Mouse (Mus musculus) heart, embryonic 12.5 days (tissue): ENCODE results near the gene Wnt11. TPM values are rescaled to one million over a fixed set of nuclear protein-coding genes. Genes with fewer than 3 reads are reported as not detected.

Source experiments
- ATAC-seq: fragments of 200-750 bp; cut with Nextera tagmentation; 2 replicates; pipeline ENCODE4 v1.8.0; 2017; ENCODE audit warnings: moderate TSS enrichment, moderate library complexity; ENCODE audit not compliant: insufficient number of reproducible peaks, low FRiP score
- H3K27ac ChIP-seq: fragments of 300-500 bp; sonication (generic); 2 replicates; pipeline ENCODE4 v1.5.1; 2016; ENCODE audit warnings: mild to moderate bottlenecking, moderate library complexity; ENCODE audit not compliant: poor library complexity, severe bottlenecking
- H3K27me3 ChIP-seq: fragments of 300-500 bp; sonication (generic); replicated peaks from 2 replicates; pipeline ENCODE4 v1.6.1; 2016; ENCODE audit warnings: mild to moderate bottlenecking, moderate library complexity
- H3K36me3 ChIP-seq: fragments of 300-500 bp; sonication (generic); 2 replicates; pipeline ENCODE4 v1.6.1; 2016; ENCODE audit warnings: mild to moderate bottlenecking, moderate library complexity
- H3K4me1 ChIP-seq: fragments of 300-500 bp; sonication (generic); replicated peaks from 2 replicates; pipeline ENCODE4 v1.6.1; 2016; ENCODE audit warnings: mild to moderate bottlenecking
- H3K4me2 ChIP-seq: fragments of 300-500 bp; sonication (generic); 2 replicates; pipeline ENCODE4 v1.6.1; 2016; ENCODE audit warnings: mild to moderate bottlenecking, moderate library complexity
- H3K4me3 ChIP-seq: fragments of 300-500 bp; sonication (generic); 2 replicates; pipeline ENCODE4 v1.5.1; 2016; ENCODE audit warnings: mild to moderate bottlenecking
- H3K9ac ChIP-seq: fragments of 300-500 bp; sonication (generic); 2 replicates; pipeline ENCODE4 v1.6.1; 2016; ENCODE audit warnings: mild to moderate bottlenecking, moderate library complexity
- H3K9me3 ChIP-seq: fragments of 300-500 bp; sonication (generic); replicated peaks from 2 replicates; pipeline ENCODE4 v1.6.1; 2016; ENCODE audit warnings: mild to moderate bottlenecking, moderate library complexity
- WGBS: fragments of 180-500 bp; shearing (Covaris S2); methylation state at CpG from one replicate; pipeline ENCODE4 v1.1.7; 2016; 5-methylcytosine and 5-hydroxymethylcytosine counted together
- polyA plus RNA-seq: library from polyadenylated mRNA; unstranded; fragments of >200 nt; fragmentation: Nextera tagmentation; extraction: Ambion mirVana; gene quantifications from 2 replicates; pipeline ENCODE4 v1.2.1, GENCODE M21; 2016

Wnt11 gene
- 26.3 and 31.0 TPM in 2 replicates for polyA plus RNA-seq

DNA sequence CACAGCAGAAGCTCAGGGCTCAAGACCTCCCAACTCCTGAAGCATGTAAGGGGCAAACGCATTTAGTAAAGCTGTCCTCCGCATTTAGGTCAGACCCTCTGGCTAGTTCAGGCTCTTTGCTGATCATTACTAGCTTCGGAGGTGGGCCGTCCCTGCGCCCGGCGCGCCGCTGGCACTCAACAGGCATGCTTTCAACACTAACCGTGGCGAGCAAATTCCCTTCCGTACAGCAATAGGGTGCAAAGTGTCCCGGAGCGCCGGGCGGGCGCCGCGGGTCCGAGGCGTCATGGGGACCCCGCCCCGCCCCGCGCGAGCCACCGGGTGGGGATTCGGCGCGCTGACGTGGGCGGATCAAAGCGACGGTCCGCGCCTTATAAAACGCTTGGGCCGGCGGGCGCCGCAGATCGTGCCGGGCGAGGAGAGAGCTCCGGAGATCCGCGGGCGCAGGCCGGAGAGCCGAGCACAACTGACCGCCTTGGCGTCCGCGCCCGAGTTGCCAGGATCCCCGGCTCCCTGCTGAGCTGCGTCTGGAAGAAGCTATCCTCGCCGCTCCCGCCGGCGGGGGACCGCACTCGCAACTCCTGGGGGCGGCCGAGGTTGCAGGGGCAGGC, at the start of gene Wnt11:
Gene Wnt11 (plus strand): TSS at position 402 of the 611 bp plus-strand sequence.
- WGBS = under 1% methylated on average over 64 of the region's 66 CpGs
- Histone ChIP-seq H3K27me3 (peaks cover 45% of the 10 kb centered on the region), H3K27ac (no peak within 1 kb of the TSS), H3K36me3 (no peaks in the 10 kb centered on the region), H3K4me3 (peak within 1 kb of the TSS; percentile 59), H3K9me3 (no peaks in the 10 kb centered on the region), H3K4me1 (peaks cover 48% of the 10 kb centered on the region), H3K9ac (peak within 1 kb of the TSS; percentile 73), H3K4me2 (peak within 1 kb of the TSS; percentile 98)
- ATAC-seq = no peak

- peak; percentile 40; the same call in 1 of the 2 replicates for ATAC-seq
- 35% methylated on average over 11 of the region's 11 CpGs for WGBS
- H3K4me1 ChIP-seq = peaks cover 57% of the 10 kb centered on the region
- H3K36me3 ChIP-seq = no peaks in the 10 kb centered on the region
- H3K4me2 ChIP-seq = no peak overlapping the region
- H3K4me3 ChIP-seq = no peak overlapping the region
- H3K9me3 ChIP-seq = no peaks in the 10 kb centered on the region
- peak overlapping the region; percentile 36; the same call in 1 of the 2 replicates for H3K27ac ChIP-seq
- H3K27me3 ChIP-seq = no peaks in the 10 kb centered on the region
- H3K9ac ChIP-seq = 0 out of 2 replicates have a peak overlapping the region, but pooled peaks have one; percentile 17
Measured at GRCm38 (mm10) chr7:98786792-98787612, 47.9 kb upstream of the Wnt11 start.

- no peak overlapping the region for H3K27ac ChIP-seq
- no peaks in the 10 kb centered on the region for H3K36me3 ChIP-seq
- no peaks in the 10 kb centered on the region for H3K9me3 ChIP-seq
- no peak overlapping the region for H3K4me2 ChIP-seq
- no peak for ATAC-seq
- no peaks in the 10 kb centered on the region for H3K27me3 ChIP-seq
- H3K4me1 ChIP-seq = peaks cover 51% of the 10 kb centered on the region
- no peak overlapping the region for H3K4me3 ChIP-seq
- H3K9ac ChIP-seq = no peak overlapping the region
- 72% methylated on average over 7 of the region's 7 CpGs for WGBS
Measured at GRCm38 (mm10) chr7:98788721-98789120, 46.2 kb upstream of the Wnt11 start.

DNA sequence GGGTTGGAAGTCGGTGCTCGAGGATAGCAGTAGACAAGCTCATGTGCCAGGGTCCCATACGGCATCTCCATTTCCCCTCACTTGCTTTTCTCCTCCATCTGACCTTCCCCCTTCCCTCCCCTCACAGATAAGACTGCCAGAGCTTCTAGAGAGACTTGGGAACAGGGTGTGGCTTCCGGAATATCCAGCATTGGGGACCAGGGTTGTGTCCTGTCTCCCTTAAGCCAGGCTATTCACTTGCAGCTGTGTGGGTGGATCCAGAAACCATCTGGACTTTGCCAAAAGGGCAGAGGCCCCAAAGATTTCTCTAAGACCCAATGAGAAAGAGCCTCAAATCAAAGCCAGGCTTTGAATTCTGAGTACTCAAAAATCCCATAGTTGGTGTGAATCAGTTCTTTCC, 45.8 kb upstream of the Wnt11 start:
- Histone ChIP-seq H3K36me3 (no peaks in the 10 kb centered on the region), H3K9ac (no peak overlapping the region), H3K27ac (no peak overlapping the region), H3K27me3 (no peaks in the 10 kb centered on the region), H3K4me3 (no peak overlapping the region), H3K4me2 (no peak overlapping the region), H3K4me1 (peaks cover 51% of the 10 kb centered on the region), H3K9me3 (no peaks in the 10 kb centered on the region)
- WGBS = 52% methylated on average over 4 of the region's 4 CpGs
- ATAC-seq = no peak

- H3K4me2 ChIP-seq = no peak overlapping the region
- no peaks in the 10 kb centered on the region for H3K9me3 ChIP-seq
- peaks cover 41% of the 10 kb centered on the region for H3K4me1 ChIP-seq
- no peak for ATAC-seq
- no peaks in the 10 kb centered on the region for H3K27me3 ChIP-seq
- H3K9ac ChIP-seq = no peak overlapping the region
- WGBS = 82% methylated on average over 5 of the region's 5 CpGs
- no peak overlapping the region for H3K4me3 ChIP-seq
- no peaks in the 10 kb centered on the region for H3K36me3 ChIP-seq
- no peak overlapping the region for H3K27ac ChIP-seq
Measured at GRCm38 (mm10) chr7:98791864-98792263, 43.0 kb upstream of the Wnt11 start.

DNA sequence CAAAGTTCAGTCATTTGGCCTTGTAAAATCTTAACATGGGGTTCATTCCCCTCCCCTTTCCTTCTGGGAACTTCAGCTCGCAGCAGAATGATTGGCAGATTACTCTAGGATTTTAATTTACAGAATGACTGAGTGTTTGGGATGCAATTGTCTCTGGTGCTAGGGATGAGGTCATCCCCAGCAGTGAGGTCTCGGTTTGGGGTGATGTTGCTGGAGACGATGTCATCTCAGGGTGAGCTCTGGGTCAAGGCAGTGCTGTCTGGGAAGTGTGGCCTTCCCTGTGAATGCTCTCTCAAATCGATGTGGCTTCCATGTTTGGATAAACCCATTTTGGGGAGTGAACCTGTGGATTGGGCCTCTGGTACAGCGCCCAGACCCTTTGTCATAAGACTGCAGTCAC, 41.1 kb upstream of the Wnt11 start:
- no peaks in the 10 kb centered on the region for H3K27me3 ChIP-seq
- H3K4me1 ChIP-seq = peaks cover 23% of the 10 kb centered on the region
- H3K9me3 ChIP-seq = no peaks in the 10 kb centered on the region
- no peak overlapping the region for H3K9ac ChIP-seq
- H3K36me3 ChIP-seq = no peaks in the 10 kb centered on the region
- ATAC-seq = no peak
- no peak overlapping the region for H3K4me3 ChIP-seq
- 53% methylated on average over 5 of the region's 5 CpGs for WGBS
- no peak overlapping the region for H3K4me2 ChIP-seq
- no peak overlapping the region for H3K27ac ChIP-seq

DNA sequence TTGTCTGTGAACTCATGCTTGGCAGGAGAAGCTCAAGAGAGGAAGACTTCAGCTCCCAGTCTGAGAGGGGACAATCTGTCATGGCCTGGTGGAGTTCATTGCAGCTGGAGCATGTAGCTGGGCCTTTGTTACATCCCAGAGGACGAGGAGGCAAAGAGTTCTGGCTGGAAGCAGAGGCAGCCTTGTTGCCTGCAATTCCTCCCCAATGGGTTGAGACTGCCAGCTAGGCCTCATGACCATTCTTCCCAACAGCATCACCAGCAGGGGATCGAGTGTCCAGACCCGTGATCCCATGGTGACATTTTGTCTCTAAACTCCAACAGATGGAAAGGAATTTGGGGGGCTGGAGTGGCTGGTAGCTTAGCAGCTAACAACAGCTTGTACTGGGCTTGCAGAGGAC, 40.5 kb upstream of the Wnt11 start:
- no peak overlapping the region for H3K9ac ChIP-seq
- H3K4me3 ChIP-seq = no peak overlapping the region
- H3K9me3 ChIP-seq = no peaks in the 10 kb centered on the region
- no peaks in the 10 kb centered on the region for H3K36me3 ChIP-seq
- WGBS = 66% methylated on average over 3 of the region's 3 CpGs
- no peak overlapping the region for H3K4me2 ChIP-seq
- no peak overlapping the region for H3K27ac ChIP-seq
- H3K4me1 ChIP-seq = peaks cover 16% of the 10 kb centered on the region
- H3K27me3 ChIP-seq = no peaks in the 10 kb centered on the region
- ATAC-seq = no peak

- 84% methylated on average over 5 of the region's 5 CpGs for WGBS
- no peak for ATAC-seq
Measured at GRCm38 (mm10) chr7:98795637-98796036, 39.3 kb upstream of the Wnt11 start.

DNA sequence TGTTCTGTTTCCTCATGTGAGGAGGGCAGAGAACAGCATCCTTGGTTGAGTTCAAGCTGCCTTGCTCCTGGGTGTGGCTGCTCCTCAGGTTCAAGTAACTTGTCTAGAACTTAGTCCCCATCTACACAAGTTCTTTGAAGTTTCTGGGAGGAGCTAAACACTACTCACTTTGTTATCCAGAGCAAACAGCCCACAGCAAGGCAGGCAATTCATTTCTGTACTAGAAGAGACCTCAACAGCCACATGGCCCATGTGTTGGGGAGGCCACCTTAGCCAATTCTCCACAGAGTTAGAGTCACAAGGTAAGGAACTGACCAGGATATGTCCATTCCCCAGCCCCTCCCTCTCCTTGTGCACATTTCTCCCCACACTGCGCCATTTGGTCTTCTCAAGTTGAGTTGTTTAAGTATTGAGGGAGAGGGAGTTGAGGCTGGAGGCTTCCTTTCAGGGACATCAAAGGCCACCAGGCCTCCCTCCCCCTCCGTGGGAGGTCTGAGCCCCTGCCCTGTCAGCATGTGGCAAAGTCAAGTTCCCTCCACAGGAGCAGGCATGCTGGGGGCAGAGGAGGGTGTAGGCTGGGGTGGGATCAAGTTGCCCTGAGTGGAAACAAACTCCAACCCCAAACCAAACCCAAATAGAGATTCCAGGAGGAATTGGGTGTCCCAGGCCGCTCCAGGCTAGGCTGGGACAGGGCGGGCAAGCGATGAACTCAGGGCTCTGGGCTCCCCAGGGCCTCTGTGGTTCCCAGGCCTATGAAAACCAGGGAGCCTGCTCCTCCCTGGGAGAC, 37.4 kb upstream of the Wnt11 start:
- no peak overlapping the region for H3K4me3 ChIP-seq
- no peak overlapping the region for H3K27ac ChIP-seq
- no peaks in the 10 kb centered on the region for H3K9me3 ChIP-seq
- no peaks in the 10 kb centered on the region for H3K36me3 ChIP-seq
- ATAC-seq = no peak
- no peak overlapping the region for H3K4me2 ChIP-seq
- no peaks in the 10 kb centered on the region for H3K27me3 ChIP-seq
- H3K9ac ChIP-seq = no peak overlapping the region
- peaks cover 29% of the 10 kb centered on the region for H3K4me1 ChIP-seq
- WGBS = 54% methylated on average over 5 of the region's 5 CpGs

More at GRCm38 (mm10) chr7:98795637-98796036, 39.3 kb upstream of the Wnt11 start:
- H3K4me1 ChIP-seq = peaks cover 21% of the 10 kb centered on the region
- no peak overlapping the region for H3K4me2 ChIP-seq
- H3K4me3 ChIP-seq = no peak overlapping the region
- H3K27ac ChIP-seq = no peak overlapping the region
- H3K36me3 ChIP-seq = no peaks in the 10 kb centered on the region
- no peaks in the 10 kb centered on the region for H3K9me3 ChIP-seq
- no peak overlapping the region for H3K9ac ChIP-seq
- no peaks in the 10 kb centered on the region for H3K27me3 ChIP-seq

GRCm38 (mm10) chr7:98798134-98798417, 36.8 kb upstream of the Wnt11 start:
- ATAC-seq = no peak
- H3K27ac ChIP-seq = no peak overlapping the region

GRCm38 (mm10) chr7:98800435-98800834, 34.5 kb upstream of the Wnt11 start:
- Histone ChIP-seq H3K4me2 (no peak overlapping the region), H3K9me3 (0 out of 2 replicates have a peak, but pooled peaks cover 5% of the 10 kb centered on the region), H3K9ac (no peak overlapping the region), H3K36me3 (no peaks in the 10 kb centered on the region), H3K27me3 (no peaks in the 10 kb centered on the region), H3K4me1 (peaks cover 13% of the 10 kb centered on the region), H3K27ac (no peak overlapping the region), H3K4me3 (no peak overlapping the region)
- ATAC-seq = no peak
- WGBS = 54% methylated on average over 8 of the region's 8 CpGs

More at GRCm38 (mm10) chr7:98798134-98798417, 36.8 kb upstream of the Wnt11 start:
- Histone ChIP-seq H3K9ac (no peak overlapping the region), H3K4me1 (peaks cover 28% of the 10 kb centered on the region), H3K27me3 (no peaks in the 10 kb centered on the region), H3K36me3 (no peaks in the 10 kb centered on the region), H3K4me2 (no peak overlapping the region), H3K4me3 (no peak overlapping the region), H3K9me3 (no peaks in the 10 kb centered on the region)
- 29% methylated on average over 3 of the region's 3 CpGs for WGBS
